Mouse (Mus musculus) midbrain, embryonic 11.5 days (tissue): Measurements from ENCODE around the gene Kif1bp. TPM values are rescaled to one million over a fixed set of nuclear protein-coding genes. Genes with fewer than 3 reads are reported as not detected.
"Not testable (repeated sequence)": the region's sequence is repeated elsewhere in the genome, so short reads cannot be mapped to it uniquely, and the experiment has no call there.

Experiments used
- ATAC-seq: fragments of 200-750 bp; cut with Nextera tagmentation; 2 replicates; pipeline ENCODE4 v1.8.0; 2017; ENCODE audit warnings: moderate TSS enrichment, moderate library complexity; ENCODE audit not compliant: low FRiP score
- DNase-seq: peaks from one replicate; pipeline ENCODE4 v3.0.0; 2015; ENCODE audit warnings: low spot score; ENCODE audit errors: missing footprints
- H3K27ac ChIP-seq: fragments of 300-500 bp; sonication (generic); 2 replicates; pipeline ENCODE4 v1.5.1; 2014; ENCODE audit warnings: low read depth, low read length
- H3K27me3 ChIP-seq: fragments of 300-500 bp; sonication (generic); 2 replicates; pipeline ENCODE4 v1.6.1; 2014; ENCODE audit warnings: mild to moderate bottlenecking, low read length, moderate library complexity, mixed read lengths; ENCODE audit not compliant: control insufficient read depth, insufficient read depth
- H3K36me3 ChIP-seq: fragments of 300-500 bp; sonication (generic); 2 replicates; pipeline ENCODE4 v1.6.1; 2014; ENCODE audit warnings: mild to moderate bottlenecking, low read length, moderate library complexity, mixed read lengths; ENCODE audit not compliant: control insufficient read depth, insufficient read depth
- H3K4me1 ChIP-seq: fragments of 300-500 bp; sonication (generic); 2 replicates; pipeline ENCODE4 v1.6.1; 2014; ENCODE audit warnings: low read length; ENCODE audit not compliant: control insufficient read depth, insufficient read depth
- H3K4me2 ChIP-seq: fragments of 300-500 bp; sonication (generic); 2 replicates; pipeline ENCODE4 v1.6.1; 2014; ENCODE audit warnings: mild to moderate bottlenecking, moderate library complexity
- H3K4me3 ChIP-seq: fragments of 300-500 bp; sonication (generic); 2 replicates; pipeline ENCODE4 v1.5.1; 2014; ENCODE audit warnings: low read depth, low read length
- H3K9ac ChIP-seq: fragments of 300-500 bp; sonication (generic); 2 replicates; pipeline ENCODE4 v1.6.1; 2014; ENCODE audit warnings: low read length
- H3K9me3 ChIP-seq: fragments of 300-500 bp; sonication (generic); 2 replicates; pipeline ENCODE4 v1.6.1; 2016; ENCODE audit warnings: low read length; ENCODE audit not compliant: control insufficient read depth
- WGBS: fragments of 180-500 bp; shearing (Covaris S2); extraction: QIAGEN DNeasy Blood & Tissue Kit; methylation state at CpG from one replicate; pipeline ENCODE4 v1.1.7; 2014; 5-methylcytosine and 5-hydroxymethylcytosine counted together
- polyA plus RNA-seq: library from polyadenylated mRNA; unstranded; fragments of >200 nt; fragmentation: Nextera tagmentation; extraction: Ambion mirVana; gene quantifications from 2 replicates; pipeline ENCODE4 v1.2.1, GENCODE M21; 2014

The Kif1bp gene
- polyA plus RNA-seq, 1 experiment from 2014 or later, result 56.2 TPM

- H3K9ac ChIP-seq, result no peak overlapping the region
- H3K27ac ChIP-seq, result no peak overlapping the region
- peaks cover 45% of the 10 kb centered on the region for H3K36me3 ChIP-seq
- ATAC-seq (no peak), DNase-seq (no peak)
- no peaks in the 10 kb centered on the region for H3K4me1 ChIP-seq
- no peak overlapping the region for H3K4me2 ChIP-seq
- H3K27me3 ChIP-seq, result no peaks in the 10 kb centered on the region
- no peaks in the 10 kb centered on the region for H3K9me3 ChIP-seq
- no peak overlapping the region for H3K4me3 ChIP-seq
- 93% methylated on average over 7 of the region's 7 CpGs for WGBS
These were observed 14.2 kb upstream of the Kif1bp start for GRCm38 (mm10) chr10:62592496-62592895.

- 51% methylated on average over 6 of the region's 6 CpGs for WGBS
- Histone ChIP-seq H3K9ac (no peak overlapping the region), H3K27me3 (no peaks in the 10 kb centered on the region), H3K4me3 (no peak overlapping the region), H3K36me3 (peaks cover 52% of the 10 kb centered on the region), H3K4me2 (no peak overlapping the region), H3K9me3 (no peaks in the 10 kb centered on the region), H3K27ac (no peak overlapping the region), H3K4me1 (no peaks in the 10 kb centered on the region)
- DNase-seq, result peak; percentile 98
- peak; percentile 67; the same call in 1 of the 2 replicates for ATAC-seq
These were observed 11.9 kb upstream of the Kif1bp start for GRCm38 (mm10) chr10:62590200-62590599.

GRCm38 (mm10) chr10:62588616-62589015 is 10.4 kb upstream of the Kif1bp start:
- Histone ChIP-seq H3K4me1 (no peaks in the 10 kb centered on the region), H3K4me3 (no peak overlapping the region), H3K4me2 (no peak overlapping the region), H3K9ac (no peak overlapping the region), H3K27ac (no peak overlapping the region), H3K9me3 (no peaks in the 10 kb centered on the region), H3K27me3 (no peaks in the 10 kb centered on the region), H3K36me3 (peaks cover 56% of the 10 kb centered on the region)
- ATAC-seq (no peak), DNase-seq (peak; percentile 10)
- WGBS, result 92% methylated on average over 4 of the region's 4 CpGs

- Histone ChIP-seq H3K4me1 (no peaks in the 10 kb centered on the region), H3K36me3 (peaks cover 51% of the 10 kb centered on the region), H3K9ac (no peak overlapping the region), H3K4me2 (no peak overlapping the region), H3K27ac (no peak overlapping the region), H3K27me3 (no peaks in the 10 kb centered on the region), H3K4me3 (no peak overlapping the region), H3K9me3 (no peaks in the 10 kb centered on the region)
- no peak for ATAC-seq
- peak; percentile 75 for DNase-seq
- 95% methylated on average over 1 of the region's 1 CpGs for WGBS
These were observed 5.0 kb upstream of the Kif1bp start for GRCm38 (mm10) chr10:62583245-62583644.

DNA sequence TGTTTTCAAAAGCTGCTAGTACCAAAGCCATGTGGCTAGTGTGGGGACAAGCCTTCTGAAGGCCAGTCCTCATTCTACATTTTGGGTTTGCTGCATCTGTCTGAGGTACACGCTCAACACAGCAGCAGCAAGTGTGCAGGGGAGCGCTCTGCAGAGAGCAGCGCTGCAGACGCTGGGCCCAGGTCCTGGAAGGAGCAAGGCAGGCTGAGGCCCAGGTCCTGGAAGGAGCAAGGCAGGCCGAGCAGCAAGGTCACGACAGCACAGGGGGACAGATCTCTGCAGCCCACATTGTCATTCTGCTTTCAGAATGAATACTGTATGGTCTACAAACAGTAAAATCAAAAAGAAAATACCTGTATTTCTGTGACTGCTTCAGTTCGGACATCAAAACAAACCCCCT is 4.4 kb upstream of the Kif1bp start:
- no peak overlapping the region for H3K4me2 ChIP-seq
- peak; percentile 65 for DNase-seq
- WGBS, result 88% methylated on average over 7 of the region's 7 CpGs
- ATAC-seq, result no peak
- H3K9ac ChIP-seq, result no peak overlapping the region
- no peaks in the 10 kb centered on the region for H3K9me3 ChIP-seq
- H3K27me3 ChIP-seq, result no peaks in the 10 kb centered on the region
- no peak overlapping the region for H3K27ac ChIP-seq
- peaks cover under 1% of the 10 kb centered on the region; the same call in 1 of the 2 replicates for H3K4me1 ChIP-seq
- H3K36me3 ChIP-seq, result peaks cover 47% of the 10 kb centered on the region
- no peak overlapping the region for H3K4me3 ChIP-seq

DNA sequence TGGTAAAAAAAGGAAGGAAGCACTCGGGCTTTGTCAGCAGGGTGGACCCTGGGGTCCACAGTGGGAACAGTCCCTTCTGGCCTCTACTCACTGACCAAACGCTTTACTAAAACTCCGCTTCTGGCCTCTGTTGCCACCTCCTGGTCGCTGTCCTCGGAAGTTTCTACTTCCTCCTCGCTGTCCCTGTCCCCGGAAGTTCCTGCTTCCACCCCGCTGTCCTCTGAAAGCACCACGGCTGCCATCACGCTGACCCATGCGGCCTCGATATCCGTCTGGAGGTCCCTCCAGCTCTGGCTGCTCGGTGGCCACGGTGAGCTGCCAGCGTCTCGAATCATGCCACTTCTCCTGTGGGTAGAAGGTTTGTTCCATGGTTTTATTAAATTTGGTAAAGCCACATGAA is 4.0 kb upstream of the Kif1bp start:
- no peak overlapping the region for H3K9ac ChIP-seq
- ATAC-seq, result no peak
- 93% methylated on average over 17 of the region's 17 CpGs for WGBS
- no peak overlapping the region for H3K4me3 ChIP-seq
- no peaks in the 10 kb centered on the region for H3K27me3 ChIP-seq
- H3K9me3 ChIP-seq, result no peaks in the 10 kb centered on the region
- peaks cover 5% of the 10 kb centered on the region for H3K4me1 ChIP-seq
- peaks cover 45% of the 10 kb centered on the region for H3K36me3 ChIP-seq
- DNase-seq, result peak; percentile 44
- no peak overlapping the region for H3K4me2 ChIP-seq
- no peak overlapping the region for H3K27ac ChIP-seq

- Histone ChIP-seq H3K36me3 (peaks cover 30% of the 10 kb centered on the region), H3K4me1 (peaks cover 13% of the 10 kb centered on the region)
- not testable (repeated sequence) for H3K4me3 ChIP-seq, H3K4me2 ChIP-seq, H3K9me3 ChIP-seq, ATAC-seq, H3K27me3 ChIP-seq, H3K9ac ChIP-seq, H3K27ac ChIP-seq
- 92% methylated on average over 12 of the region's 13 CpGs for WGBS
- DNase-seq, result peak; percentile 62
These were observed 872 bp upstream of the Kif1bp start for GRCm38 (mm10) chr10:62579129-62579528.

GRCm38 (mm10) chr10:62577673-62578337 is 452 bp downstream of the Kif1bp start:
- Histone ChIP-seq H3K4me3 (peak overlapping the region; percentile 98), H3K4me2 (peak overlapping the region; percentile 94), H3K4me1 (peaks cover 13% of the 10 kb centered on the region), H3K36me3 (peaks cover 23% of the 10 kb centered on the region), H3K9ac (peak overlapping the region; percentile 84), H3K27me3 (no peaks in the 10 kb centered on the region), H3K9me3 (no peaks in the 10 kb centered on the region), H3K27ac (no peak overlapping the region)
- 2% methylated on average over 54 of the region's 54 CpGs for WGBS
- ATAC-seq (peak; percentile 86), DNase-seq (no peak)

- Histone ChIP-seq H3K4me3 (no peak overlapping the region), H3K9ac (no peak overlapping the region), H3K4me2 (no peak overlapping the region), H3K9me3 (no peaks in the 10 kb centered on the region), H3K27me3 (no peaks in the 10 kb centered on the region), H3K36me3 (peaks cover 9% of the 10 kb centered on the region; the same call in 1 of the 2 replicates), H3K27ac (no peak overlapping the region), H3K4me1 (peaks cover 13% of the 10 kb centered on the region)
- WGBS, result 92% methylated on average over 13 of the region's 13 CpGs
- DNase-seq (peak; percentile 61), ATAC-seq (no peak)
These were observed 3.3 kb downstream of the Kif1bp start for GRCm38 (mm10) chr10:62575001-62575400.
